Mouse (Mus musculus) G1E (cell line): Measurements from ENCODE around the gene Tiam2. TPM values are rescaled to one million over a fixed set of nuclear protein-coding genes. Genes with fewer than 3 reads are reported as not detected.
"Not testable (repeated sequence)": the region's sequence is repeated elsewhere in the genome, so short reads cannot be mapped to it uniquely, and the experiment has no call there.

Experiments used
- ATAC-seq: 2 replicates; pipeline ENCODE4 v1.8.0; 2016; ENCODE audit warnings: mild to moderate bottlenecking; ENCODE audit not compliant: insufficient number of reproducible peaks, poor library complexity, low FRiP score, severe bottlenecking; ENCODE audit errors: extremely low read depth
- DNase-seq: peaks from one replicate; pipeline ENCODE4 v3.0.0; 2012; ENCODE audit warnings: low spot score
- H3K27me3 ChIP-seq: 2 replicates; pipeline ENCODE4 v1.6.1; 2012; ENCODE audit warnings: mild to moderate bottlenecking, low read length, inconsistent platforms; ENCODE audit not compliant: insufficient read depth
- H3K36me3 ChIP-seq: replicated peaks from 2 replicates; pipeline ENCODE3; 2012; ENCODE audit warnings: mild to moderate bottlenecking, inconsistent platforms
- H3K4me1 ChIP-seq: 2 replicates; pipeline ENCODE4 v1.6.1; 2012; ENCODE audit warnings: low read depth, low read length, inconsistent platforms, mixed read lengths; ENCODE audit not compliant: insufficient read depth
- H3K4me3 ChIP-seq: 2 replicates; pipeline ENCODE4 v1.5.1; 2012; ENCODE audit warnings: low read depth, mild to moderate bottlenecking, inconsistent platforms, low read length, moderate library complexity, mixed read lengths
- H3K9me3 ChIP-seq: replicated peaks from 2 replicates; pipeline ENCODE4 v1.6.1; 2012; ENCODE audit warnings: inconsistent platforms
- CTCF ChIP-seq: IDR thresholded peaks from 2 replicates; pipeline ENCODE4 v1.5.1; 2012; ENCODE audit warnings: low read depth, low read length, inconsistent platforms, mixed read lengths
- GATA1 ChIP-seq: IDR thresholded peaks from 2 replicates; pipeline ENCODE4 v1.6.1; 2012; ENCODE audit warnings: borderline replicate concordance, low read length, inconsistent platforms, mixed read lengths
- GATA2 ChIP-seq: IDR thresholded peaks from 2 replicates; pipeline ENCODE4 v1.6.1; 2012; ENCODE audit warnings: low read depth, low read length, inconsistent platforms, borderline replicate concordance
- POLR2AphosphoS5 ChIP-seq: IDR thresholded peaks from 2 replicates; pipeline ENCODE4 v1.6.1; 2012; ENCODE audit warnings: low read depth, low read length, inconsistent platforms; ENCODE audit not compliant: insufficient replicate concordance
- TAL1 ChIP-seq: conservative IDR thresholded peaks from 2 replicates; pipeline ENCODE4 v1.6.1; 2012; ENCODE audit warnings: low read depth, low read length, inconsistent platforms, mixed read lengths
- polyA plus RNA-seq: library from polyadenylated mRNA; stranded (reverse); fragments of >175 nt; gene quantifications from 2 replicates; pipeline ENCODE4 v1.2.3, GENCODE M21; 2012
- total RNA-seq, 2 experiments: library from RNA; stranded (forward) in 1 of 2; stranded (reverse) in 1 of 2; fragments of 200-1000 nt in 1 of 2; fragments of >200 nt in 1 of 2; fragmentation: Nextera tagmentation in 1 of 2; gene quantifications; 2 replicates each; pipeline ENCODE4 v1.2.3; 2014 to 2017

Tiam2 gene
- total and polyA plus RNA-seq, 3 experiments = 0.49 TPM; not detected in 2

DNA sequence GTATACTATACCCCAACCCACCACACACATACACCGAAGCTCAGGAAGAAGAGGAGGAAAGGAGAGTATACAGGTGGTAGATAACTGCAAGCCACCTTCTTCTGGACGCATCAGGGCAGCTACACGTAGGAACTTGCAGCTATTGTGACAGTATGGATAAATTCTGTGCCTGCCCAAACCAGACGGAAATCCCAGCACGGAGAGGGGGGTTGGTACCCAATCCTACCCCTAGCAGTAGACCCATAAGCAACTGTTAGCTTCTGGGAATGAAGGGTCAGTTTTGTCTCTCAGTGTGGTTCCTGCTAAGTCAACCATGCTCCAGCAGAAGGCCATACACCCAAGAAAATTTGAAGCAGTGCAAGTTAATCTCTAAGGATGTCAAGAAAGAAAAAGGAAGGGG lies 23.0 kb downstream of the Tiam2 start:
- Histone ChIP-seq H3K4me1 (no peaks in the 10 kb centered on the region; the same call in 1 of the 2 replicates), H3K4me3 (no peak overlapping the region), H3K36me3 (no peaks in the 10 kb centered on the region), H3K9me3 (peaks cover 8% of the 10 kb centered on the region), H3K27me3 (peaks cover 14% of the 10 kb centered on the region)
- ATAC-seq (no peak), DNase-seq (no peak)
- TF ChIP-seq POLR2AphosphoS5 = no peak

DNA sequence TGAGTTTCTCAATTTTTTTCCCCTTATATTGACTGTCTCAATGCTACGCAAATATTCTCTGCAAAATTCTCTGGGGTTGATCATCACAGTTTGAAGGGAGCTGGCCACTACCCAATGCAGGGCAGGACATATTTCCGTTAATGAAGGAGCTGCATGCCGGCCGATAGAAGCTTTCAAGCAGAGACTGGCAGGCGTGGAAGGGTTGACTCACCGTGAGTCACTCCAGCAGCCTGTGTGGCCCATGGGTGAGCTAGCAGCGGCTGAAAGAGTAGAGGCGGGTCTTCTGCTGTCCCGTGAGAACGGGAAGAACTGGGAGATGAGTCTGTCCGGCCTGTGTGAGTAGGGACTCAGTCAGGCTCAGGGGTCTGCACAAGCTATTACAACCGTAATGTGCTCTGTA lies 23.6 kb downstream of the Tiam2 start:
- DNase-seq (no peak), ATAC-seq (no peak)
- Histone ChIP-seq H3K9me3 (peaks cover 8% of the 10 kb centered on the region), H3K4me3 (no peak overlapping the region), H3K27me3 (peaks cover 12% of the 10 kb centered on the region), H3K4me1 (no peaks in the 10 kb centered on the region; the same call in 1 of the 2 replicates), H3K36me3 (no peaks in the 10 kb centered on the region)
- no peak for TF ChIP-seq TAL1

DNA sequence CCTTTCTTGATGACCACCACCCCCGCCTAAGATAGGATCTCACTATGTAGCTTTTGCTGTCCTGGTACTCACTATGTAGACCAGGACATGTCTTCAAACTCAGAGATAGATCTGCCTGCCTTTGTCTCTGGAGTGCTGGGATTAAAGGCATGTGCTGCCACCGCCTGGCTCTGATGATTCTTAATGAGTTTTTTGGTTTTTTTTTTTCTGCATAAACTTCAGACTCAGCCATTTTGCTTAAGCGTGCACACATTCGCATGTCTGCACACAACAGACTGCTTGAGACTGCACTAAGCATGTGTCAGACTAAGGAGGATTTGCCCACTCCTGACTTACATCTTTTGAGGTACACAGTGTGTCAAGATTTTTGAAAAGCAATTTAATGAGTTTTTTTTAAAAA lies 24.0 kb downstream of the Tiam2 start:
- no peaks in the 10 kb centered on the region; the same call in 1 of the 2 replicates for H3K4me1 ChIP-seq
- H3K36me3 ChIP-seq = no peaks in the 10 kb centered on the region
- no peak for TF ChIP-seq GATA1
- no peak for TF ChIP-seq TAL1
- no peak for TF ChIP-seq POLR2AphosphoS5
- TF ChIP-seq CTCF = no peak
- TF ChIP-seq GATA2 = no peak
- no peak overlapping the region for H3K4me3 ChIP-seq
- ATAC-seq = no peak
- H3K9me3 ChIP-seq = peaks cover 8% of the 10 kb centered on the region
- peaks cover 12% of the 10 kb centered on the region for H3K27me3 ChIP-seq
- no peak for DNase-seq

DNA sequence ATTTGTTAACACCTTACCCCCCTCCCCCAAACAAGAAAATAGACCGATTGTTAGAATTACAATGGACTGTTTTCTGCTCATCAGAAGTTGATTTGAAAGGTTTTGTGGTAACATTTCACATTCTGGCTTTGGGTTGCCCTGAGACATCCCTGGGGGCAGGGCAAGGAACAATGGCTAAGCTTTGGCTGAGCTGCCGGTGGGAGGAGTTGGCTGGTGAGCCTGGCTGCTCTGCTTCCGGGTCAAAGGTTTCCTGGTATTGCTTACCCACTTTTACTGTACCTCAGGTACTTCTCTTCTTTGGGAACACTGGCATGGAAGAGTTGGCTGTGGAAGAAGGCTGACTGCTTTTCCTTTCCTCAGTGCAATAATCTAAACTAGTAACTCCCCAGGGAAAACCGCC lies 25.3 kb downstream of the Tiam2 start:
- Histone ChIP-seq H3K4me1 (no peaks in the 10 kb centered on the region; the same call in 1 of the 2 replicates), H3K4me3 (no peak overlapping the region), H3K36me3 (no peaks in the 10 kb centered on the region), H3K27me3 (peaks cover 6% of the 10 kb centered on the region), H3K9me3 (peaks cover 8% of the 10 kb centered on the region)
- TF ChIP-seq TAL1 (no peak), GATA2 (no peak), GATA1 (no peak), CTCF (no peak), POLR2AphosphoS5 (no peak)
- DNase-seq = no peak
- ATAC-seq = no peak

DNA sequence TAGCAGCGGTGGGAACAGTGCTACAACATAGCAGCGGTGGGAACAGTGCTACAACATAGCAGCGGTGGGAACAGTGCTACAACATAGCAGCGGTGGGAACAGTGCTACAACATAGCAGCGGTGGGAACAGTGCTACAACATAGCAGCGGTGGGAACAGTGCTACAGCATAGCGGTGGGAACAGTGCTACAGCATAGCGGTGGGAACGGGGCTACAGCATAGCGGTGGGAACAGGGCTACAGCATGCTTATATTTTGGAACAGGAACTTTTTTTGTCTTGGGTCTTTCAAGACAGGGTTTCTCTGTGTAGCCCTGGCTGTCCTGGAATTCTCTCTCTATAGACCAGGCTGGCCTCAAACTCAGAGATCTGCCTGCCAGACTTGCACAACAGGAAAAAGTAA lies 26.8 kb downstream of the Tiam2 start:
- not testable (repeated sequence) for ATAC-seq, H3K27me3 ChIP-seq, DNase-seq, H3K36me3 ChIP-seq, H3K4me1 ChIP-seq, H3K9me3 ChIP-seq, H3K4me3 ChIP-seq

DNA sequence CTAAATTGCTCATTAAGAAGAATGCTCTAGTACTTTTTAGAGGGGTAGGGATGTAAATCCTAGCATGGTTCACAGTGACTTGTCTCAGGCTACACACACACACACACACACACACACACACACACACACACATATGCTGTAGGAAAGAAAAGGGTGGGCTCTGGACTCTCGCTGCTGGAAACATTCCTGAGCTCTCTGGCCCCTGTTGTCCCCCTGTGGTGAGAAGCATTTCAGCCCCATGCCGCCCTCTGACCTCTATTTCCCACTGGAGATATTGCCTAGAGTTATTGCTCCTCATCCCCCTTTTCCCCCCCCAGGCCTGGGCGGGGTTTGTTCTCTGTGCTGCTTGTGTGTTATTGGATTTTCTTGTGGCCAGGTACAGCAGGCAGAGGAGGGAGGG lies 28.5 kb downstream of the Tiam2 start:
- no peak for TF ChIP-seq GATA2
- TF ChIP-seq CTCF = no peak
- TF ChIP-seq GATA1 = no peak
- TF ChIP-seq TAL1 = no peak
- TF ChIP-seq POLR2AphosphoS5 = no peak
- DNase-seq (no peak), ATAC-seq (no peak)
- H3K4me1 ChIP-seq = no peaks in the 10 kb centered on the region; the same call in 1 of the 2 replicates
- no peaks in the 10 kb centered on the region for H3K36me3 ChIP-seq
- H3K27me3 ChIP-seq = peaks cover 3% of the 10 kb centered on the region
- H3K9me3 ChIP-seq = peaks cover 8% of the 10 kb centered on the region
- no peak overlapping the region for H3K4me3 ChIP-seq

DNA sequence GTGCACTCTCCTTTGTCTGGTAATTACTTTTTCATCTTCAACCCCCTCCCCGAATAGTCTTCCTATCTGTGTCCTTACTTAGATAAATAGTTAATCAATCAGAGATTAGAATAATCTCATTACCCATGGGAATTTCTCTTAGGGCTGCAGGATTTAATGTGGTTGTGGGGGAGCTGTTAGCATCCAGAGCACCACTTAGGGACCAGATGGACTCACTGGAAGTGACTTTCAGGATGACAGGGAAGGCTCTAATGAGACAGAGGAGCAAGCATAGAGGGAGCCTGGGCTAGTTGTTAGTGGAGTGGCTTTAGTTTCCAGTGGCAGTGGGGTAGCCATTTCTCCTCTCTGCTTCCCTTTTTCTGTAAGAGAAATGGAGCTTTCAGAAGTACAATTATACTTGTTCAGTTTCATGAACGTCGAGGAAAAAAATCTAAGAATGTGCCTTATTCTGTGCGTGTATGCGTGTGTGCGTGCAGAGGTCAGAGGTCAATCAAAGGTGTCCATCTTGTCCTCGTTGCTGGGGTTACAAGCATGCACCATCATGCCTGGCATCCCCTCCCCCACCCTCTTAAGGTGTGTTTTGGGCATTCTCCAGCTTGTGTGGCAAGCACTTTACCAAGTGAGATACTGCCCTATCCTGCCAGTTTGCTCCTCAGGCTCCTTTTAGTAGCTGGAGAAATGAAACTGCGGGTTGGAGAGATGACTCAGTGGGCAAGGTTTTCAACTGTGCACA lies 30.4 kb downstream of the Tiam2 start:
- Histone ChIP-seq H3K27me3 (peaks cover 7% of the 10 kb centered on the region), H3K9me3 (peaks cover 8% of the 10 kb centered on the region), H3K36me3 (no peaks in the 10 kb centered on the region), H3K4me1 (no peaks in the 10 kb centered on the region; the same call in 1 of the 2 replicates), H3K4me3 (no peak overlapping the region)
- ATAC-seq = no peak
- TF ChIP-seq GATA2 (no peak), POLR2AphosphoS5 (no peak), GATA1 (no peak), TAL1 (no peak), CTCF (no peak)
- no peak for DNase-seq
